Mouse (Mus musculus) frontal cortex, postnatal 36 days (tissue): Measurements from ENCODE around the gene Myo9a.
"Not testable (repeated sequence)": the region's sequence is repeated elsewhere in the genome, so short reads cannot be mapped to it uniquely, and the experiment has no call there.

ENCODE experiments used
- DNase-seq, 2 experiments: peaks; one replicate each; pipeline ENCODE4 v3.0.0; 2022; ENCODE audit warnings: low spot score in 2 of 2

Gene Myo9a

DNA sequence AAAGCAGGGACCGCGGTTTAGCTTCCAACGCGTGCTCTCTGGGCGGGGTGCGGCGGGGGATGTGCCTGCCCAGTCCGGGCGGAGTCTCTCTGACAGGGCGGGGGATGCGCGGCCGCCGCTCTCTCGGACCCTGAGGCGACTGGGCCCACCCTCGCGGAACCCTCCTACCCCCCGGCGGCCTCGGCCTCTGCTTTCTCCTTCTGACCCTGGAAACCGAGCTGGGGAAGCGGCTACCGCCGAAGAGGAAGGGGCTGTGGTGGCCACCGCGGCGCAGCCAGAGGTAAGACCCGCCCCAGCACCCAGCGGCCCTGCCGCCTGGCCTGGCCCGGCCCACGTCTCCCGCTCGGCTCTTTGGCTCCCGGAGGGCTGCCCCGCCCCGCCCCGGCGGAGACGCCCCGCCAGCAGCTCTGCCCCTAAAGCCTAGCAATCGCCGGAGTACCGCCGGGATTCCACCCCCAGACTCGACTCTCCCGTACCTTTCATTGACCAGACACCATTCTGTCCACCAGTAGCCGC, 428 bp downstream of the Myo9a start:
- DNase-seq = peak in 1 of 2 experiments; percentile 71

- peak in 1 of 2 experiments; percentile 14 for DNase-seq
Observed at GRCm38 (mm10) chr9:59751966-59752365, 1.3 kb downstream of the Myo9a start.

GRCm38 (mm10) chr9:59755199-59755598, 4.5 kb downstream of the Myo9a start:
- no peak for DNase-seq

DNA sequence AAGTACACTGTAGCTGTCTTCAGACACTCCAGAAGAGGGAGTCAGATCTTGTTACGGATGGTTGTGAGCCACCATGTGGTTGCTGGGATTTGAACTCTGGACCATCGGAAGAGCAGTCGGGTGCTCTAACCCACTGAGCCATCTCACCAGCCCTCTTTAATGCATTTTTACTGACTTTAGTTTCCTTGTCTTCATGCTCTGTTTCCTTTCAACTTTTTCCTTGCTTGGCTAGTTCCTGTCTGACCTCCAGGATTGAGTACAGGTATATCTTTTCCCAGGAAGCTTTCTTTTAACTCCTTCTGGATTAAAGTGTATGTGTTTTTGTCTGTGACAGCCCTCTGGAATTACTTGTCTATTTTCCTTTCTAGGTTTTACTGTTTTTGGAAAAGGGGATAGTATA, 6.3 kb downstream of the Myo9a start:
- DNase-seq = not testable (repeated sequence)

DNA sequence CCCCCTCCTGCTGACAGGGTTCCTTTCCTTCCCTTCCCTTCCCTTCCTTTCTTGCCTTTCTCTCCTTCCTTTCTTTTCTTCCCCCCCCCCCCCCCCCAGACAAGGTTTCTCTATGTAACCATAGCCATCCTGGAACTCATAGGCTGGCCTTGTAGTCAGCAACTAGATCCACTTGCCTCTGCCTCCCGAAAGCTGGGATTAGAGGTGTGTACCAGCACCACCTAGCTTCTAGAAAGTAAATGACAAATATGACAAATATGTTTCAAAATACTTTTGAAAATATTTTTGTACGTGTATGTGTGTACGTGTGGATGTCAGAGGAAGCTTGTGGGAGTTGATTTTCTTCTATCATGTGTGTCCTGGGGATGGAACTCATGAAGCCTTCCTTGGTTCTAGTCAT, 9.8 kb downstream of the Myo9a start:
- DNase-seq = no peak

- DNase-seq = not testable (repeated sequence)
Observed at GRCm38 (mm10) chr9:59766966-59767461, 16.3 kb downstream of the Myo9a start.

GRCm38 (mm10) chr9:59806046-59806774, 55.5 kb downstream of the Myo9a start:
- DNase-seq = not testable (repeated sequence)

DNA sequence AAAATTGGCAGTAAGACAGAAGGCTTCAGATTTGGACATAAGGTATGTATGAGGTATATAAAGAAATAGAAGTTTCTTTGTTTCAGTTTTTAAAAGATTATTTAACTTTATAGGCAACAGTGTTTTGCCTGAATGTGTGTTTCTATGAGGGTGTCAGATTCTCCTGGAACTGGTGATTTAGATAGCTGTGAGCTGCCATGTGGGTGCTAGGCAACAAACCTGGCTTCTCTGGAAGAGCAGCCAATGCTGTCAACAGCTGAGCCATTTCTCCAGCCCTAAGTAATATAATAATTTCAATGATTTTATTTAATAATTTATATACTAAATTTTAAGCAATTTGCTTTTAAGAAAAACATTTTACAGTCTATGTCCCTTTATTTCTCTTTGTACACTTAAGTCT, 133.9 kb downstream of the Myo9a start:
- DNase-seq = no peak

- DNase-seq = no peak
Observed at GRCm38 (mm10) chr9:59903382-59903781, 152.7 kb downstream of the Myo9a start.

GRCm38 (mm10) chr9:59914761-59915160, 164.1 kb downstream of the Myo9a start:
- no peak for DNase-seq

- DNase-seq = peak in 1 of 2 experiments; percentile 14
Observed at GRCm38 (mm10) chr9:59930248-59930647, 179.6 kb downstream of the Myo9a start.

DNA sequence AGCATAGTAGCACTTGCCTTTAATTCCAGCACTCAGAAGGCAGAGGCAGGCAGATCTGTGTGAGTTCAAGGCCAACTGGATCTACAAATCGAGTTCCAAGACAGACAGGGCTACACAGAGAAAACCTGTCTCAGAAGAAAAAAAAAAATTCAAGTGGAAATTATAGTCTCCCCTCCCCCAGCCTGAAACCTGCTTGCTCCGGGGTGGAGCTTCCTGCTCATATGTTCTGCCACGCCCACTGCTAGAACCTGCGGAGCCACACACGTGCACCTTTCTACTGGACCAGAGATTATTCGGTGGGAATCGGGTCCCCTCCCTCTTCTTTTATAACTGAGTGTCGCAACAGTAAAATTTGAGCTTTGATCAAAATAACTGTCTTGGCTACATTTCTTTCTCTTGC, 185.2 kb downstream of the Myo9a start:
- DNase-seq = not testable (repeated sequence)

- DNase-seq = no peak
Observed at GRCm38 (mm10) chr9:59938529-59938928, 187.8 kb downstream of the Myo9a start.

GRCm38 (mm10) chr9:59939691-59940090, 189.0 kb downstream of the Myo9a start:
- DNase-seq = no peak

GRCm38 (mm10) chr9:59940913-59941884, 190.5 kb downstream of the Myo9a start:
- no peak for DNase-seq

DNA sequence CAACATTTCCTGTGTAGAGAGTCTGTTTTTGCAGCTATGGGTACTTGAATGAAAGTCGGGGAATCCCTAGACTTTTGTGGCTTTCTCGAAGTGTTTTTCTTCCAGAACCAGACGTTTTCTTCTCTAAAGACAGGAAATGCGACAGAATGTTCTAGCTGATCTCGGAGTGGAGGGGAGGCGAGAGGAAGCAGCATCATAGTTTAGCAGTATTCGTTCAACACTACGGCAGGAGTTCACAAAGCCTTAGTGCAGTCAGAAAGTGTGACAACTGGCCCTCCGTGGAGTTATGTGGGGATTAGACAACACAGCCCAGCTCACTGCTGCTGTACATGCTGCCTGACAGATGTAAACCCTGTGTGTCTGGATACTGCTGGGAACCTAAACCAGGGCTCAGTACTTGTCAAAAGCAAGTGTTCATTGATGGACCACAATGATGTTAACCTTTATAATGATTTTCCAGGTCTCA, 191.2 kb downstream of the Myo9a start:
- DNase-seq = no peak

GRCm38 (mm10) chr9:59942501-59943085, 191.9 kb downstream of the Myo9a start:
- no peak for DNase-seq

DNA sequence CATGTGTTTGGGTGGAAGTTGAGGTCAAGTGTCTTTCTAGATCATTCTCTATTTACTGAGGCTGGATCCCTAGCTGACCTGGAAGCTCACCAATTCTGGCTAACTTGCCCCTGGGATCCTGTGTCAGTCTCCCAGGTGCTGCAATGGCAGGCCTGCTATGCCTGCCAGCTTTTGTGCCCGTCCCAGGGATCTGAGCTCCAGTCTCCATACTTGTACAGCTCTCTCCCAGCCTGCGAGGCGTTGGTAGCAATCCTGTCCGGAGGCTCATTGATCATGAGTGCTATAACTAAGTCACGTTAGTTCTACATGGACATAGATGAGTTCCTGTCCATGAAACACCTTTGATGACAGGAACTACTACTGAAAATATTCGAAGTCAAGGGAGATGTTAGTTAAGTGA, 193.1 kb downstream of the Myo9a start:
- DNase-seq = no peak

GRCm38 (mm10) chr9:59945241-59945640, 194.5 kb downstream of the Myo9a start:
- DNase-seq = no peak

DNA sequence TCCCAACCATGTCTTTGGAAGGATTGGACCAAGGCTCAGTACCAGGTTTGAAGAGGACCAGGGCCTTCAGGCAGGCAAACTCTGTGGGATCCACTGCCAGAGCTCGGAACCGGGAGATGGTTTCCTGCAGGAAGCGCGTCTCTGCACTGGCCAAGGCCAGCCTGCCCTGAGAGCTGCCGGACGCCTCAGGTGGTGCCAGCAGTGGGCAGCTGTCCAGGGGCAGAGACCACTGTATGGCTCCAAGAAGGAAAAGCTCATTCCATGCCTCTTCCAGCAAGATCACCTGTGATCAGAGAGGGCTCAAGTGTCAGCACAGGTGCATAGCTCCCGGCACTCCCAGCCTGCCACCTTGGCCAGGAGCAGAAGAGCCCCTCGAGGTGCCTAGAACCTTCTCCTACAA, 196.6 kb downstream of the Myo9a start:
- DNase-seq = no peak

DNA sequence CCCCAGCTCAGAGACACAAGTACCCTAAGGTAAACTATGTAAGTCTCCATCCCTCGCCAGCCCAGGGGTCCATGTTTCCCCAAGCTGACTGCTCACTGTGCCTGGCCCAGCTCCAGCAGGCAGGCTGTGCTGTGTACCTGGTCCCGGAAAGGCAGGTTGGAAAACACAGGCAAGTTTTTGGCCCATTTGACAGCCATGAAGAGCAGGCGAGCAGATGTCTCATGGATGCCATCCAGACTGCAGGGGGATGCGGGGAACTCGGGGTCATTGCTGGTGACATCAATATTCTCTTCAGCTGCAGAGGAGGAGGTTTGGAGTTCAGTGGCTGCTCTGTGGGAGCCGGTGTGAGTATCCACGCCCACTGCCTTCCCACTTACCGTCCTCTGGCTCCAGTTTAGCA, 197.5 kb downstream of the Myo9a start:
- no peak for DNase-seq
